Mouse (Mus musculus) limb, embryonic 10.5 days (tissue): ENCODE results near the gene Duoxa1. TPM values are rescaled to one million over a fixed set of nuclear protein-coding genes. Genes with fewer than 3 reads are reported as not detected.

Source experiments
- polyA plus RNA-seq: library from polyadenylated mRNA; unstranded; fragments of >200 nt; fragmentation: Nextera tagmentation; extraction: Ambion mirVana; gene quantifications from 2 replicates; pipeline ENCODE4 v1.2.1, GENCODE M21; 2016

The Duoxa1 gene
- polyA plus RNA-seq, 1 experiment from 2014 or later = 0.45 TPM

Other genes with a start within 250 kb of the Duoxa1 start
- gene Spg11, start 195.3 kb downstream of the Duoxa1 start, polyA plus RNA-seq = 9.8 and 12.1 TPM in 2 replicates
- 73.7 and 87.1 TPM in 2 replicates for gene B2m, start 166.0 kb downstream of the Duoxa1 start, polyA plus RNA-seq
- 0.08 TPM in 1 of 2 replicates, not detected in the other for gene Trim69, start 153.0 kb downstream of the Duoxa1 start, polyA plus RNA-seq
- gene Patl2, start 127.5 kb downstream of the Duoxa1 start, polyA plus RNA-seq = not detected in 2 replicates
- gene Terb2, start 127.5 kb downstream of the Duoxa1 start, polyA plus RNA-seq = not detected in 2 replicates
- 15.4 and 17.7 TPM in 2 replicates for gene Sord, start 79.0 kb downstream of the Duoxa1 start, polyA plus RNA-seq
- gene Duox2, start 15.3 kb downstream of the Duoxa1 start, polyA plus RNA-seq = 0.03 TPM in 1 of 2 replicates, not detected in the other
- gene Duoxa2, start 14.8 kb downstream of the Duoxa1 start, polyA plus RNA-seq = 0.13 TPM in 1 of 2 replicates, not detected in the other
- 0.14 and 0.18 TPM in 2 replicates for gene Duox1, start 1.9 kb upstream of the Duoxa1 start, polyA plus RNA-seq
- gene Shf, start 55.4 kb upstream of the Duoxa1 start, polyA plus RNA-seq = 5.4 TPM in 2 replicates
- 0.09 TPM in 1 of 2 replicates, not detected in the other for gene Slc28a2, start 112.7 kb upstream of the Duoxa1 start, polyA plus RNA-seq
- not detected in 2 replicates for gene Gm14085, start 171.2 kb upstream of the Duoxa1 start, polyA plus RNA-seq